Mouse (Mus musculus) neural tube, embryonic 14.5 days (tissue): ENCODE data around the gene Apoa2. TPM values are rescaled to one million over a fixed set of nuclear protein-coding genes. Genes with fewer than 3 reads are reported as not detected.

Experiments
- polyA plus RNA-seq: library from polyadenylated mRNA; unstranded; fragments of >200 nt; fragmentation: Nextera tagmentation; extraction: Ambion mirVana; gene quantifications from 2 replicates; pipeline ENCODE4 v1.2.1, GENCODE M21; 2014

Apoa2 gene
- polyA plus RNA-seq, 1 experiment from 2014 or later: 7.9 TPM

Other genes starting within 250 kb of the Apoa2 start
- gene Fcgr2b, start 248.5 kb upstream of the Apoa2 start, polyA plus RNA-seq: 0.20 and 0.75 TPM in 2 replicates
- gene Fcgr4, start 206.1 kb upstream of the Apoa2 start, polyA plus RNA-seq: 0.49 TPM in 1 of 2 replicates, not detected in the other
- 5.5 and 8.8 TPM in 2 replicates for gene Fcgr3, start 160.1 kb upstream of the Apoa2 start, polyA plus RNA-seq
- gene Cfap126, start 111.1 kb upstream of the Apoa2 start, polyA plus RNA-seq: 2.4 and 5.0 TPM in 2 replicates
- gene Sdhc, start 74.5 kb upstream of the Apoa2 start, polyA plus RNA-seq: 297 and 334 TPM in 2 replicates
- gene Mpz, start 74.3 kb upstream of the Apoa2 start, polyA plus RNA-seq: 11.8 TPM in 1 of 2 replicates, not detected in the other
- gene Pcp4l1, start 28.8 kb upstream of the Apoa2 start, polyA plus RNA-seq: 31.8 and 41.6 TPM in 2 replicates
- gene Nr1i3, start 11.1 kb upstream of the Apoa2 start, polyA plus RNA-seq: 0.20 and 0.32 TPM in 2 replicates
- 41.5 and 45.5 TPM in 2 replicates for gene Tomm40l, start 2.5 kb upstream of the Apoa2 start, polyA plus RNA-seq
- gene Fcer1g, start 9.3 kb downstream of the Apoa2 start, polyA plus RNA-seq: 10.2 and 33.2 TPM in 2 replicates
- 1.3 and 2.6 TPM in 2 replicates for gene Adamts4, start 25.4 kb downstream of the Apoa2 start, polyA plus RNA-seq
- 234 and 253 TPM in 2 replicates for gene Ndufs2, start 26.3 kb downstream of the Apoa2 start, polyA plus RNA-seq
- gene B4galt3, start 45.3 kb downstream of the Apoa2 start, polyA plus RNA-seq: 96.5 and 98.1 TPM in 2 replicates
- gene Ppox, start 56.1 kb downstream of the Apoa2 start, polyA plus RNA-seq: 49.2 and 51.2 TPM in 2 replicates
- 76.8 and 87.9 TPM in 2 replicates for gene Usp21, start 62.9 kb downstream of the Apoa2 start, polyA plus RNA-seq
- 116 and 124 TPM in 2 replicates for gene Ufc1, start 70.0 kb downstream of the Apoa2 start, polyA plus RNA-seq
- 48.0 and 49.7 TPM in 2 replicates for gene Dedd, start 104.1 kb downstream of the Apoa2 start, polyA plus RNA-seq
- 40.2 and 43.5 TPM in 2 replicates for gene Nit1, start 120.6 kb downstream of the Apoa2 start, polyA plus RNA-seq
- gene Pfdn2, start 120.6 kb downstream of the Apoa2 start, polyA plus RNA-seq: 58.1 and 67.6 TPM in 2 replicates
- 3.2 and 5.3 TPM in 2 replicates for gene Klhdc9, start 135.7 kb downstream of the Apoa2 start, polyA plus RNA-seq
- gene Nectin4, start 145.0 kb downstream of the Apoa2 start, polyA plus RNA-seq: 2.2 and 2.8 TPM in 2 replicates
- gene Arhgap30, start 163.9 kb downstream of the Apoa2 start, polyA plus RNA-seq: 0.25 and 0.61 TPM in 2 replicates
- gene Usf1, start 186.3 kb downstream of the Apoa2 start, polyA plus RNA-seq: 164 and 191 TPM in 2 replicates
- 2.9 and 3.8 TPM in 2 replicates for gene Tstd1, start 193.8 kb downstream of the Apoa2 start, polyA plus RNA-seq
- gene F11r, start 212.5 kb downstream of the Apoa2 start, polyA plus RNA-seq: 8.0 and 13.5 TPM in 2 replicates